In the genomic region with DNA sequence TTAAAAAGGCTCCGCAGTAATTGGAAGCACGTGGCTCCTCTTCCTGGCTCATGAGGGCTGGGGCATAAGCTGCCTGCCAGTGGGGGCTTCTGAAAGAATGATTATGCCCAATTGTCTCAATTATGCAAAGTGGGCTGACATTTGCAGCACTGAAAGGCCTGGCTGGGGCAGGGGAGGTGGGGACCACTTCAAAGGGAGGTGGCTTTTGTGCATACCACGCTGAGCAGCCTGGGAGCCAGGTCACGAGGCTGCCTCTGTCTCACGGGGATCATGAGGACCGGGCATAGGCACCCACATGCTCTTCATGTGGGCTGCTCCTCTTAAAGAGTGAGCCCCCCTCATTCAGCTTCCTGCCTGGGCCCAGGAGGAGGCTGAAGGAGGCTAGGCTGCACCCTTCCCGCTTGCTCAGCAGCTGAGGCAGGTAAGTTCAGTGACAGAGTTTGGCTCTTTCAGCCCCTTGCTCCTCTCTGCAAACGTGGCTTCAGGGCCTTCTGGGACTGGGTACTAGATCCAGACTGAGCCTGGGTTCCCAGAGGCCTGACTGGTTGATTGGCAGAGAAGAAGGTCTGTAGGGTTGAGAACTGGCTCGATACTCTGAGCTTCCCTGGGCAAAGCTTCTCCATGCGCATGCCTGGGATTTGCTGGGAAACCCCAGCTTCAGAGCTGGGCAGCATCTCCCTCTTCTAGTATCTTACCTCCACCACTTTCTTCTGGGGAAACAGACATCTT, we compare ENCODE assay signal across 12 mouse cellular contexts. TPM values are rescaled to one million over a fixed set of nuclear protein-coding genes. Genes with fewer than 3 reads are reported as not detected.
DNase-seq lines count a peak whose midpoint lies in the region; ATAC-seq and TF ChIP-seq lines count a peak whose summit lies in the region.
"Had no signal": no experiment of that assay in that cellular context is flagged by ENCODE, and none has a peak within 500 bp of the region (broad histone marks: within the 10 kb centered on the region; RNA-seq: fewer than 3 reads in every experiment).

No protein-coding gene starts in this region.

- H3K27me3 ChIP-seq in E14TG2a.4 (ENCODE audit: insufficient read depth, low read length): peaks cover 31% of the 10 kb centered on the region
- H3K27me3 ChIP-seq in intestine, embryonic 16.5 days (replicated peaks; ENCODE audit: control insufficient read depth, insufficient read depth, low read length): no peaks in the 10 kb centered on the region
- H3K27me3 ChIP-seq in heart, embryonic 12.5 days (replicated peaks): peaks cover 7% of the 10 kb centered on the region
- H3K27me3 ChIP-seq: neural tube, embryonic 15.5 days had no signal

- no peak overlapping the region for H3K27ac ChIP-seq in intestine, embryonic 16.5 days (ENCODE audit: low read length)
- no peak overlapping the region for H3K27ac ChIP-seq in heart, embryonic 12.5 days (ENCODE audit: poor library complexity, severe bottlenecking)
- H3K27ac ChIP-seq: heart, embryonic 10.5 days; neural tube, embryonic 15.5 days; stomach, postnatal 0 days had no signal

- H3K4me1 ChIP-seq in E14TG2a.4 (replicated peaks; ENCODE audit: low read depth, low read length): peaks cover 19% of the 10 kb centered on the region
- no peaks in the 10 kb centered on the region for H3K4me1 ChIP-seq in intestine, embryonic 16.5 days (ENCODE audit: control insufficient read depth, insufficient read depth, low read length)
- no peaks in the 10 kb centered on the region for H3K4me1 ChIP-seq in heart, embryonic 12.5 days (replicated peaks)
- H3K4me1 ChIP-seq: heart, embryonic 10.5 days had no signal

- ATAC-seq in neutrophil, adult 5-6 weeks (ENCODE audit: extremely low read depth, insufficient number of reproducible peaks, low FRiP score, poor library complexity, severe bottlenecking): 0 out of 2 replicates have a peak, but pooled peaks have one; percentile 13
- ATAC-seq in intestine, embryonic 16.5 days: no peak
- no peak for ATAC-seq in heart, embryonic 12.5 days (ENCODE audit: insufficient number of reproducible peaks, low FRiP score)

- no peaks in the 10 kb centered on the region for H3K9me3 ChIP-seq in E14TG2a.4 (ENCODE audit: low read length)
- no peaks in the 10 kb centered on the region for H3K9me3 ChIP-seq in intestine, embryonic 16.5 days (ENCODE audit: control insufficient read depth, low read length)
- no peaks in the 10 kb centered on the region for H3K9me3 ChIP-seq in heart, embryonic 12.5 days (replicated peaks)
- H3K9me3 ChIP-seq: heart, embryonic 10.5 days; neural tube, embryonic 15.5 days had no signal

- no peak for TF ChIP-seq CTCF in E14TG2a.4 (conservative IDR thresholded peaks at IDR 0.05; ENCODE audit: low read length)

- no peak overlapping the region for H3K9ac ChIP-seq in intestine, embryonic 16.5 days (ENCODE audit: low read depth, low read length)
- H3K9ac ChIP-seq in heart, embryonic 12.5 days: no peak overlapping the region
- H3K9ac ChIP-seq: neural tube, embryonic 15.5 days had no signal

- WGBS in intestine, embryonic 16.5 days: 44% methylated on average over 10 of the region's 10 CpGs
- 42% methylated on average over 10 of the region's 10 CpGs for WGBS in heart, embryonic 12.5 days

- no peak overlapping the region for H3K4me2 ChIP-seq in intestine, embryonic 16.5 days (ENCODE audit: low read depth, low read length)
- H3K4me2 ChIP-seq in heart, embryonic 12.5 days: no peak overlapping the region
- H3K4me2 ChIP-seq: neural tube, embryonic 15.5 days had no signal

- H3K4me3 ChIP-seq in E14TG2a.4 (replicated peaks; ENCODE audit: low read length): 0 out of 2 replicates have a peak overlapping the region, but pooled peaks have one; percentile 7
- H3K4me3 ChIP-seq in intestine, embryonic 16.5 days (ENCODE audit: low read length): no peak overlapping the region
- H3K4me3 ChIP-seq in heart, embryonic 12.5 days: no peak overlapping the region
- H3K4me3 ChIP-seq: heart, embryonic 10.5 days; neural tube, embryonic 15.5 days had no signal

- no peaks in the 10 kb centered on the region for H3K36me3 ChIP-seq in E14TG2a.4 (ENCODE audit: insufficient read depth, low read length)
- H3K36me3 ChIP-seq in intestine, embryonic 16.5 days (ENCODE audit: control insufficient read depth, insufficient read depth, low read length): no peaks in the 10 kb centered on the region
- no peaks in the 10 kb centered on the region for H3K36me3 ChIP-seq in heart, embryonic 12.5 days
- H3K36me3 ChIP-seq: heart, embryonic 10.5 days; neural tube, embryonic 15.5 days had no signal

- peak; percentile 87 for DNase-seq in ZHBTc4 (ENCODE audit: low read depth, low spot score)
- DNase-seq in forelimb bud, embryonic 11.5 days (ENCODE audit: low read depth, low spot score): peak; percentile 39
- DNase-seq in urinary bladder, adult 18-20 months (ENCODE audit: low spot score in 2 of 2): no peak
- DNase-seq: kidney, adult 8-10 months; lung, postnatal 10 days had no signal

RNA-seq across cellular contexts. Expression of a gene that starts 31.7 kb away (rescaled TPM):
- 0.23 TPM in 1 of 2 replicates, not detected in the other for total RNA-seq in neutrophil, adult 5-6 weeks (2017)
- polyA plus RNA-seq in intestine, embryonic 16.5 days (2015; fragmentation: Nextera tagmentation; extraction: Ambion mirVana): not detected in 2 replicates
- not detected in 2 replicates for polyA plus RNA-seq in heart, embryonic 12.5 days (2016; fragmentation: Nextera tagmentation; extraction: Ambion mirVana)

Comparison
In these comparisons a context has a peak if more than half of its experiments do, and no peak if none do; other contexts are left out.
1. DNase-seq: peak in ZHBTc4 (single experiment) and forelimb bud, embryonic 11.5 days (single experiment); none in urinary bladder, adult 18-20 months (0 of 2).